Mouse (Mus musculus): Measurements from ENCODE around the gene Gm20696. TPM values are rescaled to one million over a fixed set of nuclear protein-coding genes. Genes with fewer than 3 reads are reported as not detected.
A peak's percentile ranks its signal among the peaks of the same experiment; 100 is the strongest.

The Gm20696 gene
- total RNA-seq, 1 experiment = 0.58 TPM

DNA sequence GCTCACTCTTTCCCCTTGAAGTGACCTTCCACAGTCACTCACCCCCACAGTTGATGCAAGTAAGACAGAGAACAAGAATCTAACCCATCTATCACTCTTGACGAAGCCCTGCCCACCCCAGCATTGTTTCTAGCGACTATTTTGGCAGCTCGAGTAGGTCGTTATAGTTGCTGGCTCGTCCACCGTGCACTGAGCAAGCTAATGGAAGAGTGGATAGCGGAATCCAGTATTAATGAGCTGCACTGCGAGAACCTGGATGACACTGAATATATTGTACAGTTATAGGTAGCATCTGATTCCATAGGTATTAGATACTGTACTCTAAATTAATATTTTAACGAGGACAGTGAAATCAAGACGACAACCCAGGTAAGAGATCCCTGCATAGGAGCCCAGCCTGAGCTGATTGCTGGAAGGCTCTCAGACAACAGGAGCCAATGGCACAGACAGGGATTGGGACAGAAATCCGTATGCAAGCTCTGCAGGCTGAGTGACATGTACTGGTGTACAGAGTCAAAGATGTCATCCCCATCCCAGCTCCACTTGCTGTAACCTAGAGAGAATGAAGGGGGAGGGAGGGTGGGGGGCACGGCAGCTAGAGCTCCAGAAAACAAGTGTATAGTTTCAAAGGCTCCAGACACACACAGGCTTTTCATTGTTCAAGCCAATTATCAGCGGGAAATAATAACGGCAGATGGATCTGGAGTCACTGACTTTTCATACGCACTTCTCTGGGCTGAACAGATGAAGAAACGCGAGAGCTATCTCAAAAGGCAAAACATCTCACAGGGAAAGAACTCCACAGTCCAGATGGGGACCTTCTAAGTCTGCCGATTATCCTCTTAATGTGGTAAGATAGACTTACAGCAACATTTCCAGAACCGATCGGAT is 398.2 kb downstream of the Gm20696 start:
- no peak overlapping the region for H3K27ac ChIP-seq (ENCODE audit: insufficient read depth, low read depth, low read length, poor library complexity, severe bottlenecking)

GRCm38 (mm10) chr6:99265945-99266656 is 400.5 kb downstream of the Gm20696 start:
- H3K9me3 ChIP-seq (ENCODE audit: control insufficient read depth, insufficient read depth, low read depth, low read length) = no peaks in the 10 kb centered on the region
- H3K27ac ChIP-seq (ENCODE audit: insufficient read depth, low read depth, low read length, poor library complexity, severe bottlenecking) = no peak overlapping the region
- TF ChIP-seq HCFC1 (IDR thresholded peaks at IDR 0.05; ENCODE audit: borderline replicate concordance, insufficient read depth, low read length) (no peak), ZC3H11A (IDR thresholded peaks at IDR 0.05; ENCODE audit: borderline replicate concordance, low read depth, low read length) (no peak), CHD2 (IDR thresholded peaks at IDR 0.05; ENCODE audit: low read depth, low read length) (no peak), ZNF384 (IDR thresholded peaks at IDR 0.05; ENCODE audit: low read depth, low read length) (no peak), MAFK (IDR thresholded peaks at IDR 0.05; ENCODE audit: insufficient read depth, low read depth, low read length) (no peak)
- peak; percentile 19 for DNase-seq (ENCODE audit: low read depth, low spot score)
- H3K4me3 ChIP-seq (ENCODE audit: insufficient read depth in 1 of 2, low read depth in 1 of 2, low read length in 2 of 2, poor library complexity in 1 of 2, severe bottlenecking in 1 of 2) = no peak overlapping the region
- in situ Hi-C loops (cut with MboI; ENCODE audit: low sequenced_read_pairs in 2 of 2, unreplicated experiment in 2 of 2) = no loop called here
- peaks cover 7 to 10% of the 10 kb centered on the region in 2 experiments; a peak in 1 of 4 replicates for H3K4me1 ChIP-seq (ENCODE audit: control insufficient read depth in 2 of 2, insufficient read depth in 2 of 2, low read length in 2 of 2, poor library complexity in 1 of 2)
- no peaks in the 10 kb centered on the region for H3K36me3 ChIP-seq (ENCODE audit: control insufficient read depth, insufficient read depth, low read length, poor library complexity, severe bottlenecking)
- no peak overlapping the region for H3K9ac ChIP-seq (ENCODE audit: insufficient read depth, low read depth, low read length, poor library complexity, severe bottlenecking)

More for the DNA sequence above, 398.2 kb downstream of the Gm20696 start:
- DNase-seq (ENCODE audit: low read depth, low spot score) = no peak
- no peaks in the 10 kb centered on the region for H3K36me3 ChIP-seq (ENCODE audit: control insufficient read depth, insufficient read depth, low read length, poor library complexity, severe bottlenecking)
- TF ChIP-seq HCFC1 (IDR thresholded peaks at IDR 0.05; ENCODE audit: borderline replicate concordance, insufficient read depth, low read length) (no peak), ZC3H11A (IDR thresholded peaks at IDR 0.05; ENCODE audit: borderline replicate concordance, low read depth, low read length) (no peak), MAFK (IDR thresholded peaks at IDR 0.05; ENCODE audit: insufficient read depth, low read depth, low read length) (no peak), ZNF384 (IDR thresholded peaks at IDR 0.05; ENCODE audit: low read depth, low read length) (no peak), CHD2 (IDR thresholded peaks at IDR 0.05; ENCODE audit: low read depth, low read length) (no peak)
- peaks cover 5 to 10% of the 10 kb centered on the region in 2 experiments; a peak in 1 of 4 replicates for H3K4me1 ChIP-seq (ENCODE audit: control insufficient read depth in 2 of 2, insufficient read depth in 2 of 2, low read length in 2 of 2, poor library complexity in 1 of 2)
- H3K4me3 ChIP-seq (ENCODE audit: insufficient read depth in 1 of 2, low read depth in 1 of 2, low read length in 2 of 2, poor library complexity in 1 of 2, severe bottlenecking in 1 of 2) = no peak overlapping the region
- no peaks in the 10 kb centered on the region for H3K9me3 ChIP-seq (ENCODE audit: control insufficient read depth, insufficient read depth, low read depth, low read length)
- H3K9ac ChIP-seq (ENCODE audit: insufficient read depth, low read depth, low read length, poor library complexity, severe bottlenecking) = no peak overlapping the region
- in situ Hi-C loops (cut with MboI; ENCODE audit: low sequenced_read_pairs in 2 of 2, unreplicated experiment in 2 of 2) = no loop called here

- DNase-seq (ENCODE audit: low read depth, low spot score) = no peak
- Histone ChIP-seq H3K4me3 (ENCODE audit: insufficient read depth in 1 of 2, low read depth in 1 of 2, low read length in 2 of 2, poor library complexity in 1 of 2, severe bottlenecking in 1 of 2) (no peak overlapping the region), H3K9me3 (ENCODE audit: control insufficient read depth, insufficient read depth, low read depth, low read length) (no peaks in the 10 kb centered on the region), H3K36me3 (ENCODE audit: control insufficient read depth, insufficient read depth, low read length, poor library complexity, severe bottlenecking) (no peaks in the 10 kb centered on the region), H3K4me1 (ENCODE audit: control insufficient read depth in 2 of 2, insufficient read depth in 2 of 2, low read length in 2 of 2, poor library complexity in 1 of 2) (peaks cover 7 to 10% of the 10 kb centered on the region in 2 experiments; a peak in 1 of 4 replicates), H3K27ac (ENCODE audit: insufficient read depth, low read depth, low read length, poor library complexity, severe bottlenecking) (no peak overlapping the region), H3K9ac (ENCODE audit: insufficient read depth, low read depth, low read length, poor library complexity, severe bottlenecking) (no peak overlapping the region)
- TF ChIP-seq ZNF384 (IDR thresholded peaks at IDR 0.05; ENCODE audit: low read depth, low read length) (no peak), MAFK (IDR thresholded peaks at IDR 0.05; ENCODE audit: insufficient read depth, low read depth, low read length) (no peak), CHD2 (IDR thresholded peaks at IDR 0.05; ENCODE audit: low read depth, low read length) (no peak), HCFC1 (IDR thresholded peaks at IDR 0.05; ENCODE audit: borderline replicate concordance, insufficient read depth, low read length) (no peak), ZC3H11A (IDR thresholded peaks at IDR 0.05; ENCODE audit: borderline replicate concordance, low read depth, low read length) (no peak)
- in situ Hi-C loops (cut with MboI; ENCODE audit: low sequenced_read_pairs in 2 of 2, unreplicated experiment in 2 of 2) = no loop called here
Measured at GRCm38 (mm10) chr6:99265173-99265572, 401.4 kb downstream of the Gm20696 start.

- H3K9me3 ChIP-seq (ENCODE audit: control insufficient read depth, insufficient read depth, low read depth, low read length) = no peaks in the 10 kb centered on the region
- DNase-seq (ENCODE audit: low read depth, low spot score) = no peak
- no peak overlapping the region for H3K27ac ChIP-seq (ENCODE audit: insufficient read depth, low read depth, low read length, poor library complexity, severe bottlenecking)
- H3K9ac ChIP-seq (ENCODE audit: insufficient read depth, low read depth, low read length, poor library complexity, severe bottlenecking) = no peak overlapping the region
- H3K36me3 ChIP-seq (ENCODE audit: control insufficient read depth, insufficient read depth, low read length, poor library complexity, severe bottlenecking) = no peaks in the 10 kb centered on the region
- peaks cover 7 to 10% of the 10 kb centered on the region in 2 experiments; a peak in 1 of 4 replicates for H3K4me1 ChIP-seq (ENCODE audit: control insufficient read depth in 2 of 2, insufficient read depth in 2 of 2, low read length in 2 of 2, poor library complexity in 1 of 2)
- in situ Hi-C loops (cut with MboI; ENCODE audit: low sequenced_read_pairs in 2 of 2, unreplicated experiment in 2 of 2) = no loop called here
- H3K4me3 ChIP-seq (ENCODE audit: insufficient read depth in 1 of 2, low read depth in 1 of 2, low read length in 2 of 2, poor library complexity in 1 of 2, severe bottlenecking in 1 of 2) = no peak overlapping the region
- TF ChIP-seq ZC3H11A (IDR thresholded peaks at IDR 0.05; ENCODE audit: borderline replicate concordance, low read depth, low read length) (no peak), ZNF384 (IDR thresholded peaks at IDR 0.05; ENCODE audit: low read depth, low read length) (no peak), MAFK (IDR thresholded peaks at IDR 0.05; ENCODE audit: insufficient read depth, low read depth, low read length) (no peak), HCFC1 (IDR thresholded peaks at IDR 0.05; ENCODE audit: borderline replicate concordance, insufficient read depth, low read length) (no peak), CHD2 (IDR thresholded peaks at IDR 0.05; ENCODE audit: low read depth, low read length) (no peak)
Measured at GRCm38 (mm10) chr6:99264192-99265093, 402.2 kb downstream of the Gm20696 start.
